ENCODE assay signal across 14 mouse cellular contexts in genomic region chr11:3513291-3513690, GRCm38 (mm10). TPM values are rescaled to one million over a fixed set of nuclear protein-coding genes. Genes with fewer than 3 reads are reported as not detected.
"Had no signal": no experiment of that assay in that cellular context is flagged by ENCODE, and none has a peak within 500 bp of the region (broad histone marks: within the 10 kb centered on the region; RNA-seq: fewer than 3 reads in every experiment).

No protein-coding gene starts in this region.

- H3K27me3 ChIP-seq: lung, embryonic 15.5 days had no signal

- ATAC-seq: liver, postnatal 0 days; midbrain, embryonic 16.5 days had no signal

- H3K27ac ChIP-seq: limb, embryonic 12.5 days; liver, embryonic 13.5 days; lung, embryonic 15.5 days; macrophage had no signal

- DNase-seq: kidney, postnatal 10 days; layer of hippocampus, adult 9-11 months; layer of hippocampus, postnatal 36 days; liver; liver, embryonic 13.5 days; liver, postnatal 0 days; lung, postnatal 14 days; right cerebral cortex, adult 18-20 months; right cerebral cortex, postnatal 25 days; thymus, postnatal 36 days had no signal

RNA-seq across cellular contexts. Expression of gene Inpp5j, which starts 8.7 kb away (rescaled TPM):
- polyA plus RNA-seq: limb, embryonic 12.5 days had no signal

RNA-seq across cellular contexts. Expression of gene Pla2g3, which starts 25.2 kb away (rescaled TPM):
- polyA plus RNA-seq: macrophage had no signal
